Mouse (Mus musculus): ENCODE results near the gene Efr3b.

DNA sequence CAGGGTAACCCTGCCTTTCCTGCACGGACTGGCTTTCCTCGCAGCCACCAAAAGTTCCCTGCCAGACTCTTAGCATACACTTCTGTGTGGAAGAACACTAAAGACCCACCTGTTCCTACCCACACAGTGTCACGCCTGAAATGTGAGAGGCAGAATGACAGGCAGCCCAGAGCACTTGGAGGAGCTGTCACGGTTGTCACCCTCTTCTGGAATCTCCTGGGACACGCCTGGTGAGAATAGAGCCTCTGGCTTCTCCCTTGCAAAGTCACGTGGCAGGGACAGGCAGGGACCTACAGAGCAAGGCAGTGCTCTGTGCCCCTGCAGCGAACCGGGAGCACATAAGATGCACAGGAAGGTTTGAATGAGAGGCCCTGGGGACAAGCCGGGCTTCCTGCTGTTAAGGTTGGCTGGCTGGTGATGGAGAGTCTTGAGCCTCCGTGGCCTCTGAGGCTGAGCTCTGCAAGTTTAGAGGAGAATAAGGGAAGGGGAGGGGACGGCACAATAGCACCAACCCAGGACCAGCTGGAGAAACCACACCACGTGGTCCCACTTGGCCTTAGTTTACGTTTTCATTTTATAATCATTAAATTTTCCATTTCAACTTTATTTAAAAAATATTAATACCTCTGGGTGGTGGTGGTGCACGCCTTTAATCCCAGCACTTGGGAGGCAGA is 120.9 kb downstream of the Efr3b start:
- TF ChIP-seq CTCF (IDR thresholded peaks at IDR 0.05; ENCODE audit: extremely low read depth, insufficient read depth, insufficient read length, insufficient replicate concordance) = no peak
- no peak for TF ChIP-seq POLR2A (IDR thresholded peaks at IDR 0.05; ENCODE audit: low read depth, low read length)

All from spleen, adult 2 months (tissue).